Comparison of ENCODE assay signal across 8 mouse cellular contexts in genomic region chr14:52295558-52296264, GRCm38 (mm10). TPM values are rescaled to one million over a fixed set of nuclear protein-coding genes. Genes with fewer than 3 reads are reported as not detected.
A peak's percentile ranks its signal among the peaks of the same experiment; 100 is the strongest.
DNase-seq lines count a peak whose midpoint lies in the region; ATAC-seq and TF ChIP-seq lines count a peak whose summit lies in the region.
"Had no signal": no experiment of that assay in that cellular context is flagged by ENCODE, and none has a peak within 500 bp of the region (broad histone marks: within the 10 kb centered on the region; RNA-seq: fewer than 3 reads in every experiment).

No protein-coding gene starts in this region.

- TF ChIP-seq POLR2A in brain, embryonic 14.5 days (IDR thresholded peaks at IDR 0.05; ENCODE audit: borderline replicate concordance, extremely low read depth, insufficient read depth, insufficient read length, poor library complexity, severe bottlenecking) = no peak

- ATAC-seq in lung, embryonic 14.5 days (ENCODE audit: insufficient read depth) = peak; percentile 53
- ATAC-seq in intestine, embryonic 16.5 days = peak; percentile 34; the same call in 1 of the 2 replicates
- ATAC-seq in stomach, embryonic 14.5 days (ENCODE audit: insufficient number of reproducible peaks, insufficient read depth, low FRiP score, low read depth) = peak; percentile 37; the same call in 1 of the 2 replicates

- no peaks in the 10 kb centered on the region for H3K4me1 ChIP-seq in lung, embryonic 14.5 days (ENCODE audit: insufficient read depth)
- no peaks in the 10 kb centered on the region for H3K4me1 ChIP-seq in intestine, embryonic 16.5 days (ENCODE audit: control insufficient read depth, insufficient read depth, low read length)
- H3K4me1 ChIP-seq in stomach, embryonic 14.5 days (ENCODE audit: control insufficient read depth, insufficient read depth, low read length) = no peaks in the 10 kb centered on the region

- H3K9me3 ChIP-seq in lung, embryonic 14.5 days (ENCODE audit: low read depth, low read length) = no peaks in the 10 kb centered on the region
- H3K9me3 ChIP-seq in intestine, embryonic 16.5 days (ENCODE audit: control insufficient read depth, low read length) = no peaks in the 10 kb centered on the region
- H3K9me3 ChIP-seq in stomach, embryonic 14.5 days (ENCODE audit: control insufficient read depth, low read depth, low read length) = no peaks in the 10 kb centered on the region

- no peaks in the 10 kb centered on the region for H3K27me3 ChIP-seq in lung, embryonic 14.5 days (ENCODE audit: insufficient read depth, low read length)
- no peaks in the 10 kb centered on the region for H3K27me3 ChIP-seq in intestine, embryonic 16.5 days (replicated peaks; ENCODE audit: control insufficient read depth, insufficient read depth, low read length)
- H3K27me3 ChIP-seq in stomach, embryonic 14.5 days (ENCODE audit: control insufficient read depth, insufficient read depth, low read length) = no peaks in the 10 kb centered on the region

- WGBS in lung, embryonic 14.5 days = 66% methylated on average over 6 of the region's 6 CpGs
- WGBS in intestine, embryonic 16.5 days = 72% methylated on average over 6 of the region's 6 CpGs
- WGBS in stomach, embryonic 14.5 days = 72% methylated on average over 6 of the region's 6 CpGs

- no peak overlapping the region for H3K4me2 ChIP-seq in lung, embryonic 14.5 days
- no peak overlapping the region for H3K4me2 ChIP-seq in intestine, embryonic 16.5 days (ENCODE audit: low read depth, low read length)
- no peak overlapping the region for H3K4me2 ChIP-seq in stomach, embryonic 14.5 days (replicated peaks; ENCODE audit: low read depth, low read length)

- peak; percentile 63 for TF ChIP-seq CTCF in lung, embryonic 14.5 days (IDR thresholded peaks at IDR 0.05; ENCODE audit: low read depth)
- peak; percentile 9; the same call in 1 of the 2 replicates for TF ChIP-seq CTCF in brain, embryonic 14.5 days (IDR thresholded peaks at IDR 0.05; ENCODE audit: borderline replicate concordance, extremely low read depth, insufficient read depth, insufficient read length)

- no peak overlapping the region for H3K4me3 ChIP-seq in lung, embryonic 14.5 days (ENCODE audit: low read depth, low read length)
- no peak overlapping the region for H3K4me3 ChIP-seq in intestine, embryonic 16.5 days (ENCODE audit: low read length)
- H3K4me3 ChIP-seq in stomach, embryonic 14.5 days (ENCODE audit: low read depth, low read length) = no peak overlapping the region

- no peak overlapping the region for H3K9ac ChIP-seq in lung, embryonic 14.5 days
- no peak overlapping the region for H3K9ac ChIP-seq in intestine, embryonic 16.5 days (ENCODE audit: low read depth, low read length)
- H3K9ac ChIP-seq in stomach, embryonic 14.5 days (replicated peaks; ENCODE audit: low read depth, low read length) = no peak overlapping the region

- H3K36me3 ChIP-seq in lung, embryonic 14.5 days (ENCODE audit: insufficient read depth) = peaks cover 93% of the 10 kb centered on the region
- H3K36me3 ChIP-seq in intestine, embryonic 16.5 days (ENCODE audit: control insufficient read depth, insufficient read depth, low read length) = peaks cover 23% of the 10 kb centered on the region; the same call in 1 of the 2 replicates
- peaks cover 67% of the 10 kb centered on the region for H3K36me3 ChIP-seq in stomach, embryonic 14.5 days (ENCODE audit: control insufficient read depth, insufficient read depth, low read length)

- H3K27ac ChIP-seq in lung, embryonic 14.5 days (ENCODE audit: low read depth) = no peak overlapping the region
- no peak overlapping the region for H3K27ac ChIP-seq in intestine, embryonic 16.5 days (ENCODE audit: low read length)
- no peak overlapping the region for H3K27ac ChIP-seq in stomach, embryonic 14.5 days (ENCODE audit: low read length)

- DNase-seq in lung, embryonic 14.5 days = peak; percentile 81
- no peak for DNase-seq in lung, postnatal 4 days
- peak; percentile 79 for DNase-seq in brain, embryonic 14.5 days (ENCODE audit: low read depth)
- DNase-seq in thymus, postnatal 14 days = no peak
- DNase-seq in cerebellum, adult 11-12 months = no peak
- DNase-seq: cerebellum, postnatal 25 days had no signal

RNA-seq across cellular contexts. Expression of gene Mettl3, which starts 9.2 kb away (rescaled TPM):
- polyA plus RNA-seq in lung, embryonic 14.5 days (2014; fragmentation: Nextera tagmentation; extraction: Ambion mirVana) = 40.9 and 46.6 TPM in 2 replicates
- polyA plus RNA-seq in brain, embryonic 14.5 days (2012; rRNA removed) = 46.1 and 46.2 TPM in 2 replicates
- polyA plus RNA-seq in intestine, embryonic 16.5 days (2015; fragmentation: Nextera tagmentation; extraction: Ambion mirVana) = 37.5 and 38.7 TPM in 2 replicates
- 41.3 and 45.3 TPM in 2 replicates for polyA plus RNA-seq in stomach, embryonic 14.5 days (2014; fragmentation: Nextera tagmentation; extraction: Ambion mirVana)

RNA-seq across cellular contexts. Expression of gene Rab2b, which starts 16.4 kb away (rescaled TPM):
- polyA plus RNA-seq in lung, embryonic 14.5 days (2014; fragmentation: Nextera tagmentation; extraction: Ambion mirVana) = 18.6 and 19.8 TPM in 2 replicates
- 51.7 and 59.0 TPM in 2 replicates for polyA plus RNA-seq in brain, embryonic 14.5 days (2012; rRNA removed)
- 13.2 and 13.8 TPM in 2 replicates for polyA plus RNA-seq in intestine, embryonic 16.5 days (2015; fragmentation: Nextera tagmentation; extraction: Ambion mirVana)
- 26.6 and 27.3 TPM in 2 replicates for polyA plus RNA-seq in stomach, embryonic 14.5 days (2014; fragmentation: Nextera tagmentation; extraction: Ambion mirVana)

RNA-seq across cellular contexts. Expression of gene Tox4, which starts 16.8 kb away (rescaled TPM):
- polyA plus RNA-seq in lung, embryonic 14.5 days (2014; fragmentation: Nextera tagmentation; extraction: Ambion mirVana) = 41.1 and 47.1 TPM in 2 replicates
- polyA plus RNA-seq in brain, embryonic 14.5 days (2012; rRNA removed) = 54.6 and 58.9 TPM in 2 replicates
- 36.8 TPM in 2 replicates for polyA plus RNA-seq in intestine, embryonic 16.5 days (2015; fragmentation: Nextera tagmentation; extraction: Ambion mirVana)
- polyA plus RNA-seq in stomach, embryonic 14.5 days (2014; fragmentation: Nextera tagmentation; extraction: Ambion mirVana) = 47.3 and 56.0 TPM in 2 replicates

RNA-seq across cellular contexts. Expression of gene Sall2, which starts 32.9 kb away (rescaled TPM):
- polyA plus RNA-seq in lung, embryonic 14.5 days (2014; fragmentation: Nextera tagmentation; extraction: Ambion mirVana) = 20.8 and 22.9 TPM in 2 replicates
- polyA plus RNA-seq in brain, embryonic 14.5 days (2012; rRNA removed) = 57.8 and 72.6 TPM in 2 replicates
- polyA plus RNA-seq in intestine, embryonic 16.5 days (2015; fragmentation: Nextera tagmentation; extraction: Ambion mirVana) = 7.3 and 7.6 TPM in 2 replicates
- polyA plus RNA-seq in stomach, embryonic 14.5 days (2014; fragmentation: Nextera tagmentation; extraction: Ambion mirVana) = 14.6 and 16.2 TPM in 2 replicates

RNA-seq across cellular contexts. Expression of gene Chd8, which starts 38.1 kb away (rescaled TPM):
- polyA plus RNA-seq in lung, embryonic 14.5 days (2014; fragmentation: Nextera tagmentation; extraction: Ambion mirVana) = 48.8 and 52.8 TPM in 2 replicates
- polyA plus RNA-seq in brain, embryonic 14.5 days (2012; rRNA removed) = 54.4 and 75.4 TPM in 2 replicates
- 18.4 and 22.7 TPM in 2 replicates for polyA plus RNA-seq in intestine, embryonic 16.5 days (2015; fragmentation: Nextera tagmentation; extraction: Ambion mirVana)
- polyA plus RNA-seq in stomach, embryonic 14.5 days (2014; fragmentation: Nextera tagmentation; extraction: Ambion mirVana) = 49.7 and 56.0 TPM in 2 replicates

Comparison
In these comparisons a context has a peak if more than half of its experiments do, and no peak if none do; other contexts are left out.
1. DNase-seq: peak in lung, embryonic 14.5 days (single experiment) and brain, embryonic 14.5 days (single experiment); none in lung, postnatal 4 days (0 of 2), thymus, postnatal 14 days (single experiment) and cerebellum, adult 11-12 months (single experiment).
2. Peak in every context shown above with its lines, with median percentiles within 50 percentile points of each other: ATAC-seq.